Mouse (Mus musculus) hindbrain, embryonic 14.5 days (tissue): ENCODE data around the gene Rab10. TPM values are rescaled to one million over a fixed set of nuclear protein-coding genes. Genes with fewer than 3 reads are reported as not detected.
"Not testable (repeated sequence)": the region's sequence is repeated elsewhere in the genome, so short reads cannot be mapped to it uniquely, and the experiment has no call there.

Source experiments
- ATAC-seq: fragments of 200-750 bp; cut with Nextera tagmentation; 2 replicates; pipeline ENCODE4 v1.8.0; 2017; ENCODE audit warnings: moderate number of reproducible peaks, mild to moderate bottlenecking, moderate TSS enrichment, moderate library complexity; ENCODE audit not compliant: low FRiP score
- DNase-seq: peaks from one replicate; pipeline ENCODE4 v3.0.0-alpha.2; 2015; ENCODE audit warnings: low spot score
- H3K27ac ChIP-seq: fragments of 300-500 bp; sonication (generic); 2 replicates; pipeline ENCODE4 v1.5.1; 2014; ENCODE audit warnings: mild to moderate bottlenecking, moderate library complexity
- H3K27me3 ChIP-seq: fragments of 300-500 bp; sonication (generic); 2 replicates; pipeline ENCODE4 v1.6.1; 2014; ENCODE audit warnings: mild to moderate bottlenecking, low read length, mixed read lengths; ENCODE audit not compliant: control insufficient read depth, insufficient read depth
- H3K36me3 ChIP-seq: fragments of 300-500 bp; sonication (generic); replicated peaks from 2 replicates; pipeline ENCODE4 v1.6.1; 2014; ENCODE audit not compliant: control insufficient read depth, insufficient read depth
- H3K4me1 ChIP-seq: fragments of 300-500 bp; sonication (generic); replicated peaks from 2 replicates; pipeline ENCODE4 v1.6.1; 2014; ENCODE audit warnings: antibody characterized with exemption, low read length, mixed read lengths; ENCODE audit not compliant: control insufficient read depth, insufficient read depth
- H3K4me2 ChIP-seq: fragments of 300-500 bp; sonication (generic); replicated peaks from 2 replicates; pipeline ENCODE4 v1.6.1; 2014; ENCODE audit warnings: mild to moderate bottlenecking, moderate library complexity
- H3K4me3 ChIP-seq: fragments of 300-500 bp; sonication (generic); replicated peaks from 2 replicates; pipeline ENCODE4 v1.5.1; 2014; ENCODE audit warnings: mild to moderate bottlenecking, low read length
- H3K9ac ChIP-seq: fragments of 300-500 bp; sonication (generic); 2 replicates; pipeline ENCODE4 v1.6.1; 2014
- H3K9me3 ChIP-seq: fragments of 300-500 bp; sonication (generic); 2 replicates; pipeline ENCODE4 v1.6.1; 2016; ENCODE audit warnings: low read length; ENCODE audit not compliant: control insufficient read depth
- WGBS: fragments of 180-500 bp; shearing (Covaris S2); extraction: QIAGEN DNeasy Blood & Tissue Kit; methylation state at CpG from one replicate; pipeline ENCODE4 v1.1.7; 2014; 5-methylcytosine and 5-hydroxymethylcytosine counted together
- polyA plus RNA-seq: library from polyadenylated mRNA; unstranded; fragments of >200 nt; fragmentation: Nextera tagmentation; extraction: Ambion mirVana; gene quantifications from 2 replicates; pipeline ENCODE4 v1.2.1, GENCODE M21; 2014

Rab10 gene
- polyA plus RNA-seq, 1 experiment from 2014 or later, result 181 TPM

GRCm38 (mm10) chr12:3308541-3309241, 1.1 kb downstream of the Rab10 start:
- H3K9me3 ChIP-seq, result no peaks in the 10 kb centered on the region
- peak overlapping the region; percentile 72 for H3K4me3 ChIP-seq
- peak; percentile 45 for DNase-seq
- peaks cover 23% of the 10 kb centered on the region for H3K4me1 ChIP-seq
- no peak for ATAC-seq
- peak overlapping the region; percentile 80 for H3K9ac ChIP-seq
- no peaks in the 10 kb centered on the region for H3K36me3 ChIP-seq
- peak overlapping the region; percentile 92 for H3K27ac ChIP-seq
- WGBS, result 4% methylated on average over 19 of the region's 19 CpGs
- H3K27me3 ChIP-seq, result no peaks in the 10 kb centered on the region
- peak overlapping the region; percentile 90 for H3K4me2 ChIP-seq

- H3K4me3 ChIP-seq, result peak overlapping the region; percentile 72
- ATAC-seq (no peak), DNase-seq (no peak)
- H3K36me3 ChIP-seq, result no peaks in the 10 kb centered on the region
- peak overlapping the region; percentile 80 for H3K9ac ChIP-seq
- peak overlapping the region; percentile 90 for H3K4me2 ChIP-seq
- no peak overlapping the region for H3K27ac ChIP-seq
- H3K4me1 ChIP-seq, result peaks cover 23% of the 10 kb centered on the region
- H3K9me3 ChIP-seq, result peaks cover 3% of the 10 kb centered on the region; the same call in 1 of the 2 replicates
- WGBS, result 51% methylated on average over 6 of the region's 6 CpGs
- no peaks in the 10 kb centered on the region for H3K27me3 ChIP-seq
Observed at GRCm38 (mm10) chr12:3307587-3307986, 2.2 kb downstream of the Rab10 start.

DNA sequence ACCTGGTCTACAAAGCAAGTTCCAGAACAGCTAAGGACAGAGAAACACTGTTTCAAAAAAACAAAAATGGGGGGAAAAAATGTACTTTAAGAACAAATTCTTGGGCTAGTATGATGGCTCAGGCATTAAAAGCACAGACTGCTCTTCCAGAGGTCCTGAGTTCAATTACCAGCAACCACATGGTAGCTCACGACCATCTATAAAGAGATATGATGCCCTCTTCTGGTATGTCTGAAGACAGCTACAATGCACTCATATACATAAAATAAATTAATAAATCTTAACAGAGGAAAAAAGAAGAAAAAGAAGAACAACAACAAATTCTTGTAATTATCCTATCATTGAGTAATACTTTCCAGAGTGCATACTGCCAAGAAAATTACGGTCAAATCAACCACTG, 4.5 kb downstream of the Rab10 start:
- Histone ChIP-seq H3K9me3 (peaks cover 6% of the 10 kb centered on the region), H3K9ac (no peak overlapping the region), H3K4me3 (no peak overlapping the region), H3K36me3 (no peaks in the 10 kb centered on the region), H3K27me3 (no peaks in the 10 kb centered on the region), H3K4me2 (no peak overlapping the region), H3K27ac (no peak overlapping the region), H3K4me1 (peaks cover 21% of the 10 kb centered on the region)
- WGBS, result 98% methylated on average over 2 of the region's 2 CpGs
- ATAC-seq (no peak), DNase-seq (no peak)

DNA sequence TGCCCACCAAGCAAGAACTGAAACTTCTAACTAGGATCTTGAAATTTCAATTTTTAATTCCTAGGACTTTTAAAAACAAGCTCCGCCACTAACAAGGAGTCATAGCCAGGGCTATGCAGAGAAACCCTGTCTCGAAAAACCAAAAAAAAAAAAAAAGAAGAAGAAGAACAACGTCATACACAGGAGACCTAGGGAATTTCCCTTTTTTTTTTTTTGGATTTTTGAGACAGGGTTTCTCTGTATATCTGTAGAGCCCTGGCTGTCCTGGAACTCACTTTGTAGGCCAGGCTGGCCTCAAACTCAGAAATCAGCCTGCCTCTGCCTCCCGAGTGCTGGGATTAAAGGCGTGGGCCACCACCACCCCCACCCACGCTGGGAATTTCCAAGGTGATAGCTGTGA, 12.1 kb downstream of the Rab10 start:
- not testable (repeated sequence) for H3K4me2 ChIP-seq, H3K4me3 ChIP-seq, H3K36me3 ChIP-seq, H3K27ac ChIP-seq, H3K27me3 ChIP-seq, H3K9ac ChIP-seq, H3K4me1 ChIP-seq, ATAC-seq, DNase-seq
- H3K9me3 ChIP-seq, result peaks cover 18% of the 10 kb centered on the region
- 95% methylated on average over 6 of the region's 6 CpGs for WGBS

GRCm38 (mm10) chr12:3296056-3296455, 13.7 kb downstream of the Rab10 start:
- ATAC-seq (no peak), DNase-seq (no peak)
- Histone ChIP-seq H3K27me3 (no peaks in the 10 kb centered on the region), H3K4me1 (no peaks in the 10 kb centered on the region), H3K4me3 (no peak overlapping the region), H3K9ac (no peak overlapping the region), H3K27ac (no peak overlapping the region), H3K4me2 (no peak overlapping the region), H3K36me3 (peaks cover 2% of the 10 kb centered on the region; the same call in 1 of the 2 replicates), H3K9me3 (peaks cover 21% of the 10 kb centered on the region)
- 96% methylated on average over 2 of the region's 2 CpGs for WGBS

DNA sequence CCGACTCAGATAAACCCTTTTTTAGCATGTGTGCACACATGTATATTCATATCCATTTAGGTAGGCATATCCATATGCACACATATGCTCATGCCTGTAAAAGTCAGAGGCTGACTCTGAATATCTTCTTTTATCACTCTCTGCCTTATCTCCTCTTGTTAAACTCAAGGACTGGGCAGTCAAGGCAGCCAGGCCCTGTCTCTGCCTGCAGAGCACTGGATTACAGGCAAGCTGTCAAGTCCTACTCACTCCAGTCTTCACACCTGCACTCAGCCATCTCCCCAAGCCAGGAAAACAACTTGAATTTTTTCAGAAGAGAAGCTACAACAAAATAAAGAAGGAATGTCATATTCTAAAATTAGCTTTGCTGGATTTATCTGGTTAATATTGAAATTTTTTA, 17.9 kb downstream of the Rab10 start:
- DNase-seq (no peak), ATAC-seq (no peak)
- Histone ChIP-seq H3K4me2 (no peak overlapping the region), H3K9ac (no peak overlapping the region), H3K9me3 (peaks cover 8% of the 10 kb centered on the region; the same call in 1 of the 2 replicates), H3K27me3 (no peaks in the 10 kb centered on the region), H3K4me1 (no peaks in the 10 kb centered on the region), H3K27ac (no peak overlapping the region), H3K4me3 (no peak overlapping the region), H3K36me3 (peaks cover 5% of the 10 kb centered on the region; the same call in 1 of the 2 replicates)
- WGBS, result 97% methylated on average over 1 of the region's 1 CpGs

GRCm38 (mm10) chr12:3291038-3291437, 18.7 kb downstream of the Rab10 start:
- ATAC-seq, result no peak
- 98% methylated on average over 4 of the region's 4 CpGs for WGBS
- peaks cover 8% of the 10 kb centered on the region; the same call in 1 of the 2 replicates for H3K9me3 ChIP-seq
- no peaks in the 10 kb centered on the region for H3K27me3 ChIP-seq
- H3K27ac ChIP-seq, result no peak overlapping the region
- H3K36me3 ChIP-seq, result peaks cover 5% of the 10 kb centered on the region; the same call in 1 of the 2 replicates
- H3K9ac ChIP-seq, result no peak overlapping the region
- H3K4me1 ChIP-seq, result no peaks in the 10 kb centered on the region
- DNase-seq, result no peak
- no peak overlapping the region for H3K4me3 ChIP-seq
- no peak overlapping the region for H3K4me2 ChIP-seq

- no peak for ATAC-seq
Observed at GRCm38 (mm10) chr12:3288440-3288839, 21.3 kb downstream of the Rab10 start.

DNA sequence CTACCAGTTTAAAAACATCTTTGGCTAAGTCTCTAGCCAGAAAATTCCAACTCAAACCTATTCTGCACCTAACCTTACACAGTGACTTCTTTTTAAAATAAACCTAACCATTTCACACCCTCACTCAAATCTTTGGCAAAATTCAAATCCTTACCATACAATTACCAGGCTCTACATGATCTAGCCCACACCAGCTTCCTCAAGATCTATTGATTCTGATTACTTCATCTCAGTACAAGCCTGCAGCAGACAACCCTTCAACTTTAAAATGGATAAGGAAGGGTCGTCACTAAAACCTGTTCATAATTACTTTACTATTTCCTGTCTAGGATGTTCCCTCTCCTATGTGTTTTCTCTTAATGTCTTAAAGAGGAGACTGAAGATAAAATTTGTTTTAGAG, 23.9 kb downstream of the Rab10 start:
- Histone ChIP-seq H3K4me1 (no peaks in the 10 kb centered on the region), H3K4me3 (no peak overlapping the region), H3K27ac (no peak overlapping the region), H3K4me2 (no peak overlapping the region), H3K9ac (no peak overlapping the region), H3K9me3 (peaks cover 4% of the 10 kb centered on the region; the same call in 1 of the 2 replicates), H3K36me3 (peaks cover 2% of the 10 kb centered on the region; the same call in 1 of the 2 replicates), H3K27me3 (no peaks in the 10 kb centered on the region)
- no peak for DNase-seq
- 88% methylated on average over 1 of the region's 1 CpGs for whole genome bisulfite sequencing
- no peak for ATAC-seq

More at GRCm38 (mm10) chr12:3288440-3288839, 21.3 kb downstream of the Rab10 start:
- H3K36me3 ChIP-seq, result peaks cover 5% of the 10 kb centered on the region; the same call in 1 of the 2 replicates
- no peak for DNase-seq
- no peak overlapping the region for H3K4me2 ChIP-seq
- H3K27ac ChIP-seq, result no peak overlapping the region
- H3K9ac ChIP-seq, result no peak overlapping the region
- no peaks in the 10 kb centered on the region for H3K27me3 ChIP-seq
- no peak overlapping the region for H3K4me3 ChIP-seq
- H3K4me1 ChIP-seq, result no peaks in the 10 kb centered on the region
- peaks cover 8% of the 10 kb centered on the region; the same call in 1 of the 2 replicates for H3K9me3 ChIP-seq
- WGBS, result 97% methylated on average over 1 of the region's 1 CpGs
